Mouse (Mus musculus) layer of hippocampus, adult 8-10 months (tissue): ENCODE measurements at regions not wholly inside any gene's neighbourhood (a gene's known extent, or its start where the extent isn't known, plus 50 kb on each side); places are given as distances from the start of the nearest gene placed in this dataset.

Experiments used
- DNase-seq, 2 experiments: peaks; one replicate each; pipeline ENCODE4 v3.0.0; 2022; ENCODE audit warnings: low spot score in 2 of 2

DNA sequence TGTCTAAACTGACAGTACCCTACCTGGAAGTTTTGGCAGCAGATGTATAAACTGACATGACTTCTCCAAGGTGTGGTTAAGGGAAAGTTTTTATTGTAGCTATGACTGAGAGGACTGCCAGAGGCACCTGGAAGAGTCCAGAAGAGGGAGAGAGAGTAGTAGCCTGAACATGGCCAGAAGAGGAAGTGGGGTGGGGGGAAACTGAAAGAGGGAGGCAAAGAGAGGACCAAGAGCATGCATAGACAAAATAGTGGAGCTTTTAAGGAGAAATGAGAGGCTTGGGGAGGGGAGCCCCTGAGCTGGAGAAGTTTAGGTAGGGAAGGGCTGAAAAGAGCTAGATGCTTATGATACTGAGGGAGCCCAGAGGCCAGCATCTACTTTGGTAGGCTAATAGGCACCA, 255.2 kb upstream of the Id2 start:
- DNase-seq = no peak

DNA sequence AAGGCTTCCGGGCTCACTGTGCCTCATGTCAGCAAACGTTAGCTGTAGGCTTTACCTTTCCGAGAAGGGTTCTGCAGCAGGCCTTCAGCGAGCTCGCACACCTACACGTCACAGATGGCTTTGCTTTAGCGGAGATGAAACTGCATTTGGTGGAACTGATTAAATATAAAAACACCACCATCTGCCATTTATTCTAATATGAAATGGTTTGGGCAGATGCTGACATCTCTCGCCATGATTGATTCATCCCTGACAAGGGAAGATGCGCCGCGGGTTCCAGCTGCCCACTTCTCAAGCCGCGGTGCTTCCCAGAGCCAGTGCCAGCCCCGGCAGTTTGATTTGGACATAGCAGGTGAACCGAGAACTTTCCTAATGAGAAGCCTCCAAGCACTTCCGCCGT, 247.4 kb upstream of the Id2 start:
- peak; percentile 51 to 60 for DNase-seq

DNA sequence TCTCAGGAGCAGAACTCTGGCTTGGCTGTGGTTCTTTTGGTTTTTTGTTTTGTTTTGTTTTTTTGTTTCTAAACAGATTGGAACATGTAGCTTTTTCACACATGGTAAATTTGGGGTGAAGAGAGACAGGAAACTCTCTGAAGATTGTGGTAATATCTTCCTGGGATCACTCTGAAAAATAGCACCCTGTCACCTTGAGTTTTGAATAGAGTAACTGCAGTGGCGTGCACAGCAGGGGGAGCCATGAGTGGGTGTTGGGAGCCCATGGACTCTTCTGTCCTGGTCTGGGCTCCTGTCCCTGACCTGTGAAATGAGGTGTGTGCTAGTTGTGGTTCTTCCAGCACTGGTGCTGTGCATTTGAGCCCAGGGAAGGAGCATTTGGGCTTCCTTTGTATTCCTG, 241.8 kb upstream of the Id2 start:
- DNase-seq = no peak

DNA sequence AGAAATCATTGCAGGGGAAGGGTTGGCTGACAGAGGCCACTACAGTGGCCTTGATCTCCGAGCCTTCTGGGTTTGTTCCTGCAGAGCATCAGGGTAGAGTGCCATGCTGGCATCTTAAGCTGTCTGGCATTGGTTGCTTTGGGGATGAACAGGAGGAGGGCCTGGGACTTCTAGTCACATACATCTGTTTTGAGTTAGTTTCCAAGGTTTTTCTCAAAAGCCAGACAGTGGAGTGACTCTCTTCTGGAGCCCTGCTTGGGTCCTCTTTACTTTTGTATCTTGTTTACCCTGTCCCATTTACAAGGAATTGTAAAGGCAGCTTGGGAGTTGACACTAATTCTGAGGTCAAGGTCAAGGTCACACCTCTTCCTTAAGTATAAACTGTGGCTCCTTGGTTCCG, 239.0 kb upstream of the Id2 start:
- no peak for DNase-seq

DNA sequence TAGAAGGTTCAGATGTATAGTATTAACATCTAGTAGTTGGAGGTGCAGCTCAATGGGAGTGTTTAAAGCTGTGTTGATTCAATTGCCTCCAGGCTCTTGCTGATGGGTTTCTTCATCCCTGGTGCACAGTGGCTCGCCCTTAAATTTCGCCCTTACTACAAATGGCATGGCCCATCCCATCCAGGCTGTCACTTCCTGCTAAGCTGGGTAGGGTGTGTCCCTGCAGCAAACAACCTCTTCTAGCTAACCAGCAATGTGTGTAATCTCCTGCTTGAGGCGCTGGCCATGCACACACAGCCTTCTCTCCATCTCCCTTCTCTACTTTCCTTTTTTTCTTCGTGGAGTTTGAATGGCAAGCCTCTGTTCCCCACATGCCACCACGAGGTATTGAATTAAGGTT, 238.1 kb upstream of the Id2 start:
- DNase-seq = no peak

DNA sequence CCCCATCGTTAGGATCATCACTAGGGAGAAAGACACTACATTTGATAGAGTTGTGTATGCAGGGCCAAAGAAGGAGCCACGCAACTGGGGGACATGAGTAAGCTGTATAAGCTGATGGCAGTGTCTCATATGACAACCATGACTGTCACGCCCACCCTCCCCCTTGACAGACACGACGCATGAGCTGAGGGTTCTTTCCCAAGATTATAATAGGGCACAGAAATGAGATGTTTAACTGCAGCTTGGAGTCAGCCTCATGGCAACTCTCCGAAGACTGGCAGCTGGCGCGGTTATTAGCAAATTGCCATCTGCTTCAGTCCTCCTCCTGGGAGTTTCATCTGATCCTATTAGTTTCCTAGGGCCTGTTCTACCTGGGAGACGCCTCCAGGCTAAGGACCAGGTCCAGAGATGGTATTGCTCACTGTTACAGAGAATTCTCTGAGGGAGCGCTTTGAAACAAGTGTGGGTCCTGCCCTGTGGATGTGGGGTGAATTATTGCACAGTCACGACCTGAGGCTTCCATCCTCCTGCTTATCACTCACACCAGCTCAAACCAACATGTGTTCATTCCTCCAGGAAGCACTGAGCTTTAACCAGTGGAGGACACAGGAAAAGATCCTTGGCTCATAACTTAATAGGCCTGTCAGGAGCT, 235.6 kb upstream of the Id2 start:
- DNase-seq = peak; percentile 14 to 34

DNA sequence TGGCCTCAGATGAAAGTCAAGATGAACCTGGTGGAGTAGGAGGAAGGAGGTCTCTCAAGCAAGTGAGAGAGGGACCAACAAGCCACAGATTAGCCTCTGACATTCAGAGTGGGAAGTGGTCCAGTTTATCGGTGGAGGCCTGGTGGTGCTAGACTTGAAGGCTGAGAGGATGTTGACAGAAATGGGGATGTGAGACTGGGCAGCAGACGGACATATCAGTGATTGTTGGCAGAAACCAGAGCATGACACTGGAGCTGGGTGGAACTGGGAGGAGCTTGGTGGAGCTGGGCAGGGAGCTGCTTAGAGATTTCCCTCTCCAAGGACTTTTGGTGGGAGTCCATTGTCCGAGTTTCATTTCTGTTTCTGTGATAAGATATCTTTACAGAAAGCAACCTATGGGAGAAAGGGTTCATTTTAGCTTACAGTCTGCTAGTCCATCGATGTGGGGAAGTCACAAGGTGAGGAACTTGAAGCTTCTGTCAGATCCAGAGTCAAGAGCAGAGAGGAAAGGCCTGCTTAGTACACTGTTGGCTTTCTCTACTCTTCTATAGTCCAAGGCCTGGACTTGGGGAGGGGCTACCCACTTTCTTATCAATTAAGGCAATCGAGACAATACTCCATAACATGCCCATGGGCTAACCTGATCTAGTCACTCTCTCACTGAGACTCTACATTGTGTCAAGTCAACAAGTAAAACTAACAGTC, 233.2 kb upstream of the Id2 start:
- DNase-seq = no peak

DNA sequence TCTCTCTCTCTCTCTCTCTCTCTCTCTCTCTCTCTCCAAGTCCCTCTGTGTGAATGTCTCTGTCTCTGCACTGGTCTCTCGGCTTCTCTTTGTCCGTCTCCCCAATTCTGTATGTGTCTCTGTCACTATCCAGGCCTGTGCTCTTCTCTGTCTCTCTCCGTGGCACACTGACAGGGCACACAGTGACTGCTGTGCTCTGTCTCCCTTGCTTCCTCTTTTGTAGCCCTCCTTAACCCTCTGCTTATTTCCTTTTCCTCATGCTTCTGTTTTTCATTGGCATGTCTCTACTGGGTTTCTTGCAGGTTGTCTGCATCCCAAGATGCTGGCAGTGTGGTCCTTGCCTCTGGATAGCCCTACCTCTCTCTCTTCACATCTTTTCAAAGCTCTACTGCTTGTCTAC, 229.0 kb upstream of the Id2 start:
- no peak for DNase-seq

DNA sequence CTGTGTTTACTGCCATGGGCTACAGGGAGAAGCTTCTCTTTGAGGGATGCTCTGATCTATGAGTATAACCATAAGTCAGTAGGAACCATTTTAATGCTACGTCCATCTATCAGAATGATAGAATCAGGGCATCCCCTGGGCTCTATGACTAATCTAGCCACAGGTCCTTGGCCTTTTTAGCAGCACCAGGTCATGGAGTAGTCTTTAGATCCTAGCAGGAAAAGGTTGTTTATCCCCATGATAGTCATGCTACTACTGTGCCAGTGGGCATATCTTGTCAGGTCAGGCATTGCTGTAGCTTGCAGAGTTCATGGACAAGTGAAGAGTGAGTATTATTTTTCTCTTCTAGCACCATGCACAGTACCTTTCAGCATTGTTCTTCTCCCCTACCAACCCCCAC, 226.2 kb upstream of the Id2 start:
- DNase-seq = no peak

DNA sequence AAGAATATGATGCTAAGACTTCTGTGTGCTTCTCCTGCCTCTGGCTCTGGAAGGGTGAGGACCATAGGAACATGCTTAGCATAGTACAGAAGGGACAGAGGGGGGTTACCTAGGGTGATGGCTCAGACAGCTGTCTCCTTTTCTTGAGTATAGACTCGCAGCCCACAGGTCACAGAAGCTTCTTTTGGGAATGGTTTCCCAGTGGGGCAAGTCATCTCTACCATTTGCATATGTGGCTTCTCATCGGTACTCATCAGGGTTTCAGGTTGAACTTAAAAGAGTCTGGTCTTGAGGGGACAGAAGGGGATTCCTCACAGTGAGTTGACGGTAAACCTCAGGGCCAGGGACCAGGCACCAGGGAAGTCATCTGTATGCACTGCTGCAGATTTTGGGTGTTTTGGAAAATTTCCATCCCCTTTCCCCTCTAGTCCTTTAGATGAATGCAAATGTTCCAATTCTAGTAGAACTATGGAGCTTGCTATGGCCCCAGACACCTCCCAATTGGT, 223.4 kb upstream of the Id2 start:
- no peak for DNase-seq

DNA sequence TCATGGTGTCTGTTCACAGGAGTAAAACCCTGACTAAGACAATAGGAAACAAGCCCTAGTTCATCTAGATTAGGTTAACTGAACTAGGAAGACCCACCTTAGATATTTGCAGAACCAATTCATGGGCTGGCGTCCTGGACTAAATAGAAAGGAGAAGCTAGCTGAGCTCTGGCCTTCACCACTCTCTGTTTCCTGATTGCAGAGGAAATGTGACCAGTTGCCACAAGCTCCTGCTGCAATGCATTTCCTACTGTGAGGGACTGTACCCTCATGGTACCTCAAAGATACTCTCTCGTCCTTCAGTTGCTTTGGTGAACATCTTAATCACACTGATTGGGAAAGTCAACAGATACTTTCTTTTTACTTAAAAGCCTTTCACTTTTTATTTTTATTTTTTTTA, 222.9 kb upstream of the Id2 start:
- no peak for DNase-seq

DNA sequence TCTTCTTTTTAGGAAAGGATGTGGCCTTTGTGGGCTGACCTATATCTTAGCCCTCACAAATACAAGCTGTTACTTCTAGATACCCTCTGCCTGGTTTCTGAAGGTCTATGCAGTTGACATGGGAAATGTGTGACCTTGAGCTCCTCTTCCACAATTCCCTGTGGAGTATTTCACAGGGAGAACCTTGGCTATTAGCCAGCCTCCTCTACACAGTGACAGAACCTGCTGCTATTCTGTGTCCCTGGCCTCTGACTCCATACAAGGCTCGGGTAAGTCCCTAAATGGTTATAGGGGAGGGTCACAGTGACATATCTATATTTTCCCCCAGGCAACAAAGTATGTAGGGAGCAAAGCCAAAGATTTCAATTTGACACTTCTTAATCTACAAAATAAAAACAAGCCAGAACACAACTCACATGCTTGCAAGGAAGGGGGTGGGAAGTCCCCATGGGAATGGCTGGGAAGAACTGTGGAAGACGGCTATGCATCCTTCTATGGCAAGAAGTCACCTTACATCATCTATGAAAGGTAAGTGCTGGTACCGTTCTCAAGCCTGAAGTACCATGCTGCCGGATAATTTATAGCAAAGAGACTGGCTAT, 221.2 kb upstream of the Id2 start:
- DNase-seq = no peak

DNA sequence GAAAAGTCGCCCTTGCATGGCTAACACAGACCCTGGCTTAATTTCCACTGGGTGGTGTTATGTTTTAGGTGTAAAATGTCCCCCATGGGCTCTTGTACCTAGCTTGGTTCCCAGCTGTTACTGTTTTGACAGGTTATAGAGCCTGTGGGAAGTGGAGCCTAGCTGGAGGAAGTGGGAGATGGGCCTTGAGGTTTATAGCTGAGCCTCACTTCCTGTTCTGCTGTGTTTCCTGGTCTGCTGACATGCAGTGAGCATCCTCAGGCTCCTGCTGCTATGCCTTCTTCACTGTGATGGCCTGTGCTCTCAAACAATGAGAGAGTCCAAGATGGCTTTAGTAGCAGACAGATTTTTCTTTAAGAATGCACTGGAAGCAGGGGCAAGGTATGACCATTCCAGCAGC, 219.0 kb upstream of the Id2 start:
- no peak for DNase-seq

DNA sequence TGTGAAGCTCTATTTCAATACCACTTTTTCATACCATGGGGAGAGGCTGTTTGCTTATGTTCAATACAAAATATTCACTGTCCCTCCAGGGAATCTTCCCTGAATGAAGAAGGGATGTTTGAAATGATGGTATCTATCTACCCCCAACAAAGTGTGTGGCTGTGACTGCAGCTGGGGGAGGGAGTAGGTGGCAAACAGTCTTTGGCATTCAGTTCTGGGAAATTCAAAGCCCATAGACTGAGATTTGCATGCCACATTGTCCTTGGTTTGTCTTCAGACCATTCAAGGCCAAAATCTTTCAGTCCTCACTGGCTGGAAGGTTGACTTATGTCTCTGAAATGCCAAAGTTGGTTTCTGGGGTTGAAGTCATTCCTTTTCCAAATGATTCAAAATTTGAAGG, 216.3 kb upstream of the Id2 start:
- DNase-seq = no peak

DNA sequence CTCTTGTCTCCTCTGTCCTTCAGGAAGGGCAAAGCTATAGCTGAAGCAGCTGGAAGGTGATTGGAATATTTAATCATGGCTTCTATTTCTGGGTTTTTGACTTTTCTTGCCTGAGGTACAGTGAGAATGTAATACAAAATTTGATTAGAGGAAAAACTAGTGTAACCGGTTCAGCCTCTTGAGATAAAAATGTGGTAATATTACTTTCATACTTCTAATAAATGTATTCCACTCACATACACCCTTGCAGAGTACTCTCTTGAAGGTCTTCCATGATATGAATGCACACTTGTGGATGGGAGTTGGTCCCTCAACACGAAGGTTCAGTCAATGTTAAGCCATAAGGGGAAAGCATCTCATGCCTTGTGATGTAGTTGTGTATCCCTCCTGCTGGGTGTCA, 215.4 kb upstream of the Id2 start:
- DNase-seq = no peak

DNA sequence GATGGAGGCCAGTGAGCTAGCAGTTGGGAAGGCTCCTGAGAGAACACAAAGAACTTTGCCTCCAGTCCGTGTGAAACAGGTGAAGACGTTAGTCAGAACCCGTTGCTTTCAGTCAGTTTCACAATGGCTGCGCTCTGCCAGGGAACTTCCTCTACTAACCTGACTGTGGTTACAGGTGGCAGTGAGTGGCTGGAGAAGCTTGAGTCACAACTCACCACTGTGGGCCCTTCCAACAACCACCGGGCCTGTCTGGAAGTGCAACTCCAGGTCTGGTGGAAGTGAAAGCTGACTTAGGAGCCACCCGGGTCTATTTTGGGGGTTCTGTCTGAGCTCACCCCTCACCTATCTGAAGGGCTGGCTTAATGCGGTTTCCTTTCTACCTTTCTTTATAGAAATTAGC, 214.8 kb upstream of the Id2 start:
- no peak for DNase-seq

DNA sequence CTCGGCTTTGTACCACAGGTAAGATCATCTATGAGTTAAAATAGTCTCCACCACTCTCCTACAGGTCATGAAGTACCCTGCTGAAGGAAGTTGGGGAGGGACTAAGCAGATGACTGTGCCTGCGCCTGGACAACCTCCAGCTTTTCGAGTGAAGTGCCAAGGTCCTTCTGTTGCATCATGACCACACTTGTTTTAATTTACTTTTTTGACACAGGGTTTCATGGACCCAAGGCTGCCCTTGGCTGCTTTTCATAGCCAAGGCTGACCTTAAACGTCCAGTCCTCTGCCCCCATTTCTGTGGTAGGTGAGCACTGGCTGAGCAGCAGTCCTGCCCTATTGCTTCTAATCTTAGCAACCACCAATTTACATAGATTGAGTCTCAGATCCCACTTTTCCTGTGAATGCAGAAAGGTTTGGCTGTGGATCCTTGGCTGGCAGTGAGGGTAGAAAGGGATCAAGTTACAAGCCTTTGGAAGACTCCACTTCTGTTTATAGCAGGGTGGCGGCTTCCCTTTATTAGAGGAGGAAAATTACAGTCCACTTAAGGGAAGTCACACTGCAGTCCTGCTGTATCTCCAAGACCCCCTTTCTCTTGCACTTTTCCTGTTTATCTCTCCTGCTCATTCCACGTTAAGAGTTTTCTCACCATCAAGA, 213.5 kb upstream of the Id2 start:
- DNase-seq = no peak

DNA sequence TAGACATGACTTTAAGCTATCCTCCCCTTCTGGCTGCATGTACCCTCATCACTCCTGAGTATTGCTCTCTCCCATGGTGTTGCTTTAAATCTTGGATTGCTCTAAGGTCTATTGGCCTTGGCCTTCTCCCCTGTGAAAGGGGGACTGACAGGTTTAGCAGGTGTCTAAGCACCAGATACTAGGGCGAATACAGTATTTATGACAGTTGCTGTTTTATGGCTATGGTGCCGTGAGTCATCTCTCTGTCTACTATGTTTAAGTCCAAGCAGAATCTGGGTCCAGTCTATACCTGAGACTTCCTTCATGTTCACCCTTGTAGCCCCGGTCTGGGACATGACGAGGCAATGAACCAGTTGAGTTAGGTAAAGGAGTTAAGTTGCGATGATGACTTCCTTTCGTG, 212.3 kb upstream of the Id2 start:
- DNase-seq = no peak

DNA sequence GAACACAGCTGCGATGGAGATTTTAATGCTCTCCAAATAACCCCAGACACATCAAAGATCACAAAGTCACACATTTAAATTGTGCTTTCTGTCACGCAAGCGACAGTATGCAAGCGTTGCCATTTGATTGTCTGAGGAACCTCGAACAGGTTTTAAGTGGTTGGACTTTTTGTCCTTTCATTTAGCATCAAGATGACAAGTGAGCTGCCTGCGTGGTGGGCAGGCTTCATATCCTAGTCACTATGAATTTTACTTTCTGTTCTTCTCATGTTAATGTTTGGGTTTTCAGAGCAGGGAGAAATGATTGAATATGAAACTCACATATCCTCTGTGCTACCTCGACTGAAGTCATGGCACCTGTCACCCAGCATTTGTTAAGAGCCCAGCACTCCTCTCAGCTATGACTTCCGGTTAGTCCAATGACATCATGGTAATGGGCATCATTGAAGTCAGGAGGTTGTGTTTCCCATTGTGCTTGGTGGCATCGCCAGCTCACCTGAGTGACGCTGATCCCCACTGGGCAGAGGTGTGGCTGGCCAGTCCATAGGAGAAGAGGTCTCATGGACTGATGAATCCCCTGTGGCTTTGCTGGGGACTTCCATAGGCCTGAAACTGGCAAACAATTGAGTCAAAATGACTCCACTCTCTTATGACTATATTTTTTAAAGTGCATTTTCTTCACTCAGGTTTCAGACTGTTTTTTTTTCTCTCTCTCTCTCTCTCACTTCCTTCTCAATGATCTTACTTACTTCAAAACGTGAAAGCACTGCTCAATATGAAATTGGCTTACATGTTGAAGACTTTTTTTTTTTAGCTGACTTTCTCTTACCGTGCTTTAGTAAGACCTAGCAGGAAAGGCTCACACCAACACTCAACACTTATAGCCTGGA, 209.1 kb upstream of the Id2 start:
- no peak for DNase-seq

DNA sequence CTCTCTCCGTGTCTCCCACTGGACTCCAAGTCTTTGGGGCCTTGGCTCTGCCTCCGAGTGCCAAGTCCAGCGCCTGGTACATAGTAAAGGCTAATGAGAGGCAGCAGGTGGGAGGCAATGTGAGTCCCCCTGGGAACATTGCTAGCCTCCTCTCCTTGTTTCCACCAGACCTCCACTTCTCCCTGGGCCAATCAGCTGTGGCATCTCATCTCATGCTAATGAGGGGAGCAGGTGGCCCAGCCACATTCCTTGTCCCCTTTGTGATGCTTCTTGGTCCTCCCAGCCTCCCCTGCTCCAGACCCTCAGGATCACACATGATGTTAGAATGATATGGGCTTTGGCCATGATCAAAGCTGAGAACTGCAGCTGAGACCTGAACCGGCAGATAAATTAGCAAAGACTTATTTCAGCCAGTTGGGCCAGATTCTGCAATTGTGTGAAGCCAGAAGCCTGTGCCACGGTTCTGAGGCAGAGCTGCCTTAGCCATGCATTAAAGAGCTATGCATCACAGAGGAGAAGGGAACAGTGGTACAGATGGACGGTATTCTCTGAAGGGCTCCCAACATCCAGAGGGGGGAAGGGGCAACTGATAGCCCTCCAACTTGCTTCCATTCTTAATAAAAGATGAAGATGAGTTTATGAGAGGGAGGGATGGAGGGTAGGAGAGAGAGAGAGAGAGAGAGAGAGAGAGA, 208.0 kb upstream of the Id2 start:
- DNase-seq = no peak

DNA sequence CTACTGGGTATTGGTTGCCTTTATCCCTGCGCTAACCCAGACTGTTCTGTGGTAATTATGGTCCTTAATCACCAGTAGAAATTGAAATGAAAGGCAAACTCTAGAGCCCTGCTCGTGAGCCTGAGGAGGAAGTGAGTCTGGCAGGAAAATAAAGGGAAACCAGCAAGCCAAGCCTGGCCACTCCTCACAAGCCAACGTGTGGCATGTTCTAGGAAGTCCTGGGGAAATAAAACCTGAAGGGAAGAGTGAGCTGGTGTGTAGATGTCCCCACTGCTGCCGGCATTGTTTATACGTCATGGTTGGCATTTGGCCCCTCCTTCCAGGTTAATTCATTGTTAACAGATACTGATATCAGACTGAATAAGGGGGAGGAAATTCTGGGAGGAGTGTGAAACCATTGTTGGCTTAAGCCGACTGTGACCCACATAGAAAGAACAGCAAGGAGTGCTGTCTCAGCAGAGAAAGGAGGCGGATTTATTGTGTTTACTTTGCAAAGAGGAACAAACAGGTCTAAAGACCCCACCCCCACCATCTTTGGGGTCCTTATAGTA, 206.6 kb upstream of the Id2 start:
- no peak for DNase-seq
